9 mouse cellular contexts compared by ENCODE assay signal in the genomic region with DNA sequence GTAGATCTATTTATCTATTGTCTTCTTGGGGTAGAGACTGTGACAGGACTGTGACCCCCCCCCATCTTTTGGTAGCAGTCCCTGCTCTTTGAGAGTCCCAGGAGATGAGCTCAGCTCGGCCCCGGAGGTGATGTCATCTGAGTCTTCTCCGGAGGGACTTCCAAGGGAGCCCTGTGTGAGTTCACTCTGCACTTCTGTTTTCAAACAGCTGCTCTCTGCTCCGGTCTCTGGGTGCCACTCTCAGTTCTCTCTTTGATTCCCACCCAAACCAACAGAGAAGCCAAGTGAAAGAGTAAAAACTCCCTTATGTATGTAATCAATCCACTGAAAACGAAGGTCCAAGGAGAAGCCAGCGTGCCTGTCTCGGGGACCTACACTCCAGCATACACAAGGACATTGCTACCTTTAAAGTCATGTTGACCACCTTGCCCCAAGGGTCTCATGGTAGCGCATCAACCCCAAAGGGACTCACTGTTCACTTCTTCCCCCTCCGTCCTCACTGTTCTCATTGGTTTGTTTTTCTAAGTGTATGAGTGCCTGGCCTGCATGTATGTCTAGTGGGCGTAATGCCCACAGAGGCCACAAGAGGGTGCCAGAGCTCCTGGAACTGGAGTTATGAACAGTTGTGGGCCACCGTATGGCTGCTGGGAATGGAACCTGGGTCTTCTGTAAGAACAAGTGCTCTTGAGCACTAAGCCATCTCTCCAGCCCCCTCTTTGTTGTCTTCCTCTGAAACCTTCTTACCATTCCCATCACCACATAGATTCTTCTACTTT. TPM values are rescaled to one million over a fixed set of nuclear protein-coding genes. Genes with fewer than 3 reads are reported as not detected.
DNase-seq lines count a peak whose midpoint lies in the region; ATAC-seq and TF ChIP-seq lines count a peak whose summit lies in the region.
"Had no signal": no experiment of that assay in that cellular context is flagged by ENCODE, and none has a peak within 500 bp of the region (broad histone marks: within the 10 kb centered on the region; RNA-seq: fewer than 3 reads in every experiment).

No protein-coding gene starts in this region.

- H3K9me3 ChIP-seq in heart, embryonic 10.5 days: 0 out of 2 replicates have a peak, but pooled peaks cover 3% of the 10 kb centered on the region
- no peaks in the 10 kb centered on the region for H3K9me3 ChIP-seq in stomach, postnatal 0 days (ENCODE audit: control insufficient read depth, low read length)
- H3K9me3 ChIP-seq: lung, embryonic 15.5 days had no signal

- H3K4me2 ChIP-seq in stomach, postnatal 0 days (replicated peaks; ENCODE audit: low read depth): no peak overlapping the region

- no peak overlapping the region for H3K27ac ChIP-seq in heart, embryonic 10.5 days
- H3K27ac ChIP-seq in stomach, postnatal 0 days (replicated peaks): no peak overlapping the region
- H3K27ac ChIP-seq: lung, embryonic 15.5 days had no signal

- 74% methylated on average over 11 of the region's 11 CpGs for WGBS in heart, embryonic 10.5 days
- 80% methylated on average over 11 of the region's 11 CpGs for WGBS in stomach, postnatal 0 days

- no peaks in the 10 kb centered on the region; the same call in 1 of the 2 replicates for H3K27me3 ChIP-seq in heart, embryonic 10.5 days (ENCODE audit: insufficient read depth, poor library complexity, severe bottlenecking)
- H3K27me3 ChIP-seq in stomach, postnatal 0 days (ENCODE audit: control insufficient read depth, insufficient read depth, low read length): no peaks in the 10 kb centered on the region
- H3K27me3 ChIP-seq: lung, embryonic 15.5 days had no signal

- peak; percentile 60 to 70 for DNase-seq in heart, adult 18-20 months
- DNase-seq in heart, embryonic 10.5 days (ENCODE audit: low spot score): no peak
- DNase-seq in A20 (ENCODE audit: low read depth, low spot score) (peak; percentile 90), R1 (ENCODE audit: low read depth, low spot score) (peak; percentile 83)
- DNase-seq in forelimb bud, embryonic 11.5 days (ENCODE audit: low read depth, low spot score): peak; percentile 38
- peak; percentile 31 to 49 for DNase-seq in lung, postnatal 4 days
- peak; percentile 55 for DNase-seq in stomach, postnatal 0 days (ENCODE audit: low spot score)
- DNase-seq in urinary bladder, postnatal 10 days (ENCODE audit: low spot score): no peak

- no peak overlapping the region for H3K4me3 ChIP-seq in heart, embryonic 10.5 days
- H3K4me3 ChIP-seq in stomach, postnatal 0 days (ENCODE audit: low read depth, low read length): no peak overlapping the region
- H3K4me3 ChIP-seq: lung, embryonic 15.5 days had no signal

- TF ChIP-seq CTCF in stomach, postnatal 0 days (IDR thresholded peaks at IDR 0.05; ENCODE audit: low read depth): peak; percentile 82

- H3K4me1 ChIP-seq in heart, embryonic 10.5 days: peaks cover 14% of the 10 kb centered on the region
- no peaks in the 10 kb centered on the region for H3K4me1 ChIP-seq in stomach, postnatal 0 days (replicated peaks; ENCODE audit: control insufficient read depth, insufficient read depth)

- no peak for TF ChIP-seq EP300 in stomach, postnatal 0 days (optimal IDR thresholded peaks at IDR 0.05)

- no peak overlapping the region for H3K9ac ChIP-seq in stomach, postnatal 0 days (ENCODE audit: low read length)
- H3K9ac ChIP-seq: lung, embryonic 15.5 days had no signal

- ATAC-seq in stomach, postnatal 0 days (ENCODE audit: low FRiP score, low TSS enrichment): no peak

- H3K36me3 ChIP-seq in heart, embryonic 10.5 days: no peaks in the 10 kb centered on the region
- no peaks in the 10 kb centered on the region for H3K36me3 ChIP-seq in stomach, postnatal 0 days (ENCODE audit: control insufficient read depth, insufficient read depth, low read length)
- H3K36me3 ChIP-seq: lung, embryonic 15.5 days had no signal

RNA-seq across cellular contexts. Expression of a gene that starts 19.5 kb away (rescaled TPM):
- 1 to 10 TPM; 6.2 to 7.9 TPM for total RNA-seq in heart, adult 18-20 months (2021)
- polyA plus RNA-seq in heart, embryonic 10.5 days (2016; fragmentation: Nextera tagmentation; extraction: Ambion mirVana): 0.23 and 0.29 TPM in 2 replicates
- 33.1 and 33.6 TPM in 2 replicates for polyA plus RNA-seq in stomach, postnatal 0 days (2015; fragmentation: Nextera tagmentation; extraction: Ambion mirVana)

RNA-seq across cellular contexts. Expression of a gene that starts 30.5 kb away (rescaled TPM):
- 1 to 10 TPM; 1.9 to 2.5 TPM for total RNA-seq in heart, adult 18-20 months (2021)
- polyA plus RNA-seq in heart, embryonic 10.5 days (2016; fragmentation: Nextera tagmentation; extraction: Ambion mirVana): 0.25 and 0.44 TPM in 2 replicates
- polyA plus RNA-seq in stomach, postnatal 0 days (2015; fragmentation: Nextera tagmentation; extraction: Ambion mirVana): 1.0 and 1.1 TPM in 2 replicates

Comparison
In these comparisons a context has a peak if more than half of its experiments do, and no peak if none do; other contexts are left out.
1. DNase-seq: peak in heart, adult 18-20 months (2 of 2), A20 (single experiment), R1 (single experiment), forelimb bud, embryonic 11.5 days (single experiment), lung, postnatal 4 days (2 of 2) and stomach, postnatal 0 days (single experiment); none in heart, embryonic 10.5 days (single experiment) and urinary bladder, postnatal 10 days (single experiment).
2. RNA of a gene that starts 19.5 kb away (polyA plus RNA-seq): 33.1 to 33.6 TPM in stomach, postnatal 0 days; 0.23 to 0.29 TPM in heart, embryonic 10.5 days; every median in the first group is over 10 times any median in the second.